Mouse (Mus musculus) cerebellum, adult 8-10 months (tissue): ENCODE measurements around the gene Sertad1.
"Not testable (repeated sequence)": the region's sequence is repeated elsewhere in the genome, so short reads cannot be mapped to it uniquely, and the experiment has no call there.

Source experiments
- DNase-seq: peaks from one replicate; pipeline ENCODE4 v3.0.0; 2022

The Sertad1 gene

DNA sequence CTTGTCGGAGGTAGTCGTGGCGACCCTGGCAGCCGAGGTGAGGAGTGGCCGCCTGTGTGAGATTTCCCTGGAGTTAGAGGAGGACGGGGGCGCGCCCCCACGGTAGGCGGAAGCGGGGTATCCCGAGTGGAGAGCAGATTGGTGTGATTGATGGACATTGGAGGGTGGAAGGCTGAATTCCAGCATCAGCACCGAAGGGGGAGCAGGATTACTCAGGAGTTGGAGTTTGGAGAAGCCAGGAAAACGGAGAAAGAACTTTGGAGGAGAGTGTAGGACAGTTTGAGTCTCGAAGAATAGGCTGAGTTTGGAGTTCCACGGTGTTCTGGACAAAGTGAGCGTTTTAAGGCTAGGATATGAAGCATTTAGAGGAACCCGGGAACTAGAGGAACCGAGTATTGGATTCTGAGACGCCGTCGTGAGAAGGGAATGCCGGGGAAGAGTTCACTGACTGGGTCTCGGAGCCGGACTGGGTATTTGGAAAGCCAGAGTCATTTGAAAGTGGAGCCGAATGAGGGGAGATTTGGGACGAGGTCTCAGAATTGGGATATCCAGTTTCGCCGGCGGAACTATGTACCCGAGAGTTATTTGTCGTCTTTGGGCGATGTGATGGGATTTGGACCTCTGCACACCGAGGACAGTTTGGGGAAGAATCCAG is 12.7 kb upstream of the Sertad1 start:
- DNase-seq = no peak

DNA sequence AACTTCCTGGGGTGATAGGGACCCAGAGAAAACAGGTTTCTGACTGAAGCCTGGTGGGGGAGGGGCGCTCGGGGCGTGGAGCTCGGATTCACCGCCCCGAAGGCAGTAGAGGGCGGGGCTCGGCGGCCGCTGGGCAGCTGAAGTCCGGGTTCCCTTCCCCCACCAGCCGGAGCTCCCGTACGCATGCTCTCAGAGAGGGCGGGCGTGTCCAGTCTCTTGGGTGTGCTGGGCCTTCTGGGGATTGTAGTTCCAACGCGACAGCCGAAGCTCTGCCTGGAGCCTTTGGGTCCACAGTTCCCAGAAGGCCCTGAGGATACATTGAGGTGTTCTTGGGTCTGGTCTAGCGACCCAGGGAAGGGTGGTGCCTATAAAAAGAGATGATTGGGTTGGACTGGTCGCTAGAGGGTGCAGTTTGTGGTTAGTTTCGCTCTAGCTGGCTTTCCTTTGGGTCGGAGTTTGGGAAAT is 12.2 kb upstream of the Sertad1 start:
- DNase-seq = peak; percentile 95

DNA sequence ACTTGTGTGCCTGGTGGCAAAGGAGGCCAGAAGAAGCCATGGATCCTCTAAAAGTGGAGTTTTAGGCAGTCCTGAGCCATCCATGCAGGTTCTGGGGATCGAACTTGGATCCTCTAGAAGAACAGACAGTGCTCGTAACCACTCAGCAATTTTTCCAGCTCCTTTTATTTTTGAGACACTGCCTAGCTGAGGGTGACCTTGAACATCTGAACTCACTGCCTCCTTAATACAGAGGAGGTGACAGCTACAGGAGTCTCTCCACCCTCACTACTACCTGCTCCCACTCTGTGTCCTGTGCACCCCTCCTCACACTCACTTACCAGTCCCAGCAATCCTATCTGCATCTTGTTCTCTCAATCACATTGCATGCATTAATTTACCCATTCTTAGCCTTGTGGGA is 11.1 kb upstream of the Sertad1 start:
- peak; percentile 37 for DNase-seq

DNA sequence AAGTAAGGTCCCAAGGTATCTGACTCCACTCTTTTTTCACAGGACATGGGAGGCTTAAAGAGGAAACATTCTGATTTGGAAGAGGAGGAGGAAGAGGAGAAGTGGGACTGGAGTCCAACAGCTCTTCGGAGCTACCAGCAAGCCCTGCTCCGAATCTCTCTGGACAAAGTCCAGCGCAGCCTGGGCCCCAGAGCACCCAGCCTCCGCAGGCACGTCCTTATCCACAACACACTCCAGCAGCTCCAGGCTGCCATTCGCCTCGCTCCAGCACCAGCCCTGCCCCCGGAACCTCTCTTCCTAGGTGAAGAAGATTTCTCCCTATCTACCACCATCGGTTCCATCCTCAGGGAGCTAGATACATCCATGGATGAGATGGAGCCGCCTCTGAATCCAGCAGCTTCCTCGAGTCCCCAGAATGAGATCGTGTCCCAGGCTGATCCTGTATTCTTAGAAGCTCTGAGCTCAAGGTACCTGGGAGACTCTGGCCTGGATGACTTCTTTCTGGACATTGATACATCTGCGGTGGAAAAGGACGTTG is 10.5 kb upstream of the Sertad1 start:
- no peak for DNase-seq

DNA sequence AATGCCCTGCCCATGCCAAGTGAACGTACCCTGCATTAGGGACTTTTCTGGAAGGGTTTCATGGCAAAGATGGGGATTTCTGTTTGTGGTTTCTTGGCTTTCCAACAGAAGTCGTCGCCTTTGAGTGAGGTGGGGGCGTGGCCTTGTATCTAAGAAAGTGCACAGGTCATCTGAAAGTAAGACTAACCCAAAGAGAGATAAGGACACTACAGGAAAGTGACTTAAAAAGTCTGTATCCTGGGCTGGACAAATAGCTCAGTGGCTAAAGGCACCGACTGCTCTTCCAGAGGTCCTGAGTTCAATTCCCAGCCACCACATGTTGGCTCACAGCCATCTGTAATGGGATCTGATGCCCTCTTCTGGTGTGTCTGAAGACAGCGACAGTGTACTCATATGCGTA is 8.1 kb upstream of the Sertad1 start:
- no peak for DNase-seq

DNA sequence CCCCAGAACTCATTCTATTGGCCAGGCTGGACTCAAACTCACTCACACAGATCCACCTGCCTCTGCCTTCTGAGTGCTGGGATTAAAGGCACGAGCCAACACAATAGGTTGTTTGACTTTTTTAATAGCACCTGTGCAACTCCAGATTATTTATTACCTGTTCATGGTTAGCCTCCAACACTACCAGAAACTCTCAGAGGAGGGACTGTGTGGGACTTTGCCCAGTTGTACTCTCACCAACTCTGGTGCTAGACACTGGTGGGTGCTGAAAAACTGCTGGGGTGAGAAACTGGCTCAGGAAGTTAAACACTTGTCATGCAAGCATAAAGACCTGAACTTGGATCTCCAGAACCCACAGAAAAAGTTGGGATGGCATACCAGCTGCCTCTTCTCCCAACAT is 7.0 kb upstream of the Sertad1 start:
- no peak for DNase-seq

DNA sequence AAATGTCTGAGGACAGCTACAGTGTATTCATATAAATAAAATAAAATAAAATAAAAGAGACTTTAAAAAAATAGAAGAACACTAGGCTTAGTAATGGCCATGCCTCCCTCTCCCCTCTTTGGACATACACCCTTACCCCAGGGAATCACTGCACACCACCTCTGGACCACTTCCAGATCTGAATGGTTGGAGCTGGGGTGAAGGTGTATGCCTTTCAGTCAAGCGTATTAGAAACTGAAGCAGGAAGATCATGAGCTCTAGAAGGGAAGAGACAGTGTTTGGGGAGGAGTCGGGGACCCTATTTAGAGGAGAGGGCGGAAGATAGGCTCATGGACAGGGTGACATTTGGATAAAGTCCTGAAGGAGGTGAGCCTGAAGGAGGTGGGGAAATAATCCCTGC is 6.2 kb upstream of the Sertad1 start:
- no peak for DNase-seq

GRCm38 (mm10) chr7:27480927-27481626 is 5.6 kb upstream of the Sertad1 start:
- peak; percentile 35 for DNase-seq

- DNase-seq = peak; percentile 76
These were observed 5.1 kb upstream of the Sertad1 start for GRCm38 (mm10) chr7:27481627-27481969.

- peak; percentile 13 for DNase-seq
These were observed 2.9 kb upstream of the Sertad1 start for GRCm38 (mm10) chr7:27483860-27484259.

DNA sequence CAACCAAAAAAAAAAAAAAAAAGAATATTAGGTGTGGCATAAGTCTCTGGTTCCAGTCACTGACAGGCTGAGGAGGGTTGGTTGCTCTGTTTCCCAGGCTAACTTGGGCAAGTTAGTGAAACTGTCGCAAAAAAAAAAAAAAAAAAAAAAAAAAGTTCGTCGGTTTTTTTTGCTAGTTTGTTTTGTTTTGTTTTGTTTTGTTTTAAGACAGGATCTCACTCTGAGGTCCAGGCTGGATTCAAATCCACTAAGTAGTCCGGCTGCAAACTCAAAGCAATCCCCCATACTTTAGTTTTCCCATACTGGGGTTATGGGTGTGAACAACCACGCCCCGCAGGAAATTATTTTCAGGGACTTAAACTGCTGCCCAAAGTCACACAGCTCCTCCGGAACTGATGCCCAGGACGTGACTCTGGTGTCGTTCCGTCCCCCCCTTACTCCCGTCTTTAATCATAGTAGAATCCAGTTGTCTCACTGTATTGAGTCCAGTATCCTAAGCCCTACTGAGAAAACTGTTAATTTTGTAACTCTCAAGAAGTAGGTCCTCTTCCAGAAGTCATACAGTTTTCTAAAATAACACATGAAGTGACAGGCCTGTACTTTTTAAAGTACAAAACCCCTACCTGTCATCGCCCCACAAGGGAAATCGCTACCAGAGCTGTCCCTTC is 474 bp upstream of the Sertad1 start:
- DNase-seq = no peak

- DNase-seq = peak; percentile 53
These were observed 1.1 kb downstream of the Sertad1 start for GRCm38 (mm10) chr7:27487740-27488268.

DNA sequence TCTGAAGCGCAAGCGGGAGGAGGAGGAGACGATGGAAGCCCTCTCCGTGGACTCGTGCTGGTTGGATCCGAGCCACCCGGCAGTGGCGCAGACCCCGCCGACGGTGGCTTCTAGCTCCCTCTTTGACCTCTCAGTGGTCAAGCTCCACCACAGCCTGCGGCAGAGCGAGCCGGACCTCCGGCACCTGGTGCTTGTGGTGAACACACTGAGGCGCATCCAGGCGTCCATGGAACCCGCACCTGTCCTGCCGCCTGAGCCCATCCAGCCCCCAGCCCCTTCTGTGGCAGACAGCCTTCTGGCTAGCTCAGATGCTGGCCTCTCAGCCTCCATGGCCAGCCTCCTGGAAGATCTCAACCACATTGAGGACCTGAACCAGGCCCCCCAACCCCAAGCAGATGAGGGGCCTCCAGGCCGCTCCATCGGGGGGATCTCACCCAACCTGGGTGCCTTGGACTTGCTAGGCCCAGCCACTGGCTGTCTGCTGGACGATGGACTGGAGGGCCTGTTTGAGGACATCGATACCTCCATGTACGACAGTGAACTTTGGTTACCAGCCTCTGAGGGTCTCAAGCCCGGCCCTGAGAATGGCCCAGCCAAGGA is 2.7 kb downstream of the Sertad1 start:
- no peak for DNase-seq

DNA sequence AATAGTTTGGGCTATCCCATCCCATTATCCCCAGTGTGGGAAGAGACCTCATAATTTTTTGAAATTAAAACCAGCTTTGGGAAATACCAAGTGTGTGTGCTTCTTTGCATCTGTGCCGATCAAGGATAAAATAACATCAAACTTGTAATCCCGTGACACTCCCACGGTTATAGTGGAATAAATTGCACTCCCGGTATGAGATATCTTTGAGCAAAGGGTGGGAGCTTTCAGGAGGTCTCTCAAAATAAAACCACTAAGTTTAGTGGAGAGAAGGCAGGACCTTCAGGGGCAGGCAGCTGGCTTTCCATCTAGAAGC is 3.5 kb downstream of the Sertad1 start:
- no peak for DNase-seq

- DNase-seq = peak; percentile 89
These were observed 4.0 kb downstream of the Sertad1 start for GRCm38 (mm10) chr7:27490543-27491329.

GRCm38 (mm10) chr7:27491856-27492255 is 5.1 kb downstream of the Sertad1 start:
- DNase-seq = no peak

DNA sequence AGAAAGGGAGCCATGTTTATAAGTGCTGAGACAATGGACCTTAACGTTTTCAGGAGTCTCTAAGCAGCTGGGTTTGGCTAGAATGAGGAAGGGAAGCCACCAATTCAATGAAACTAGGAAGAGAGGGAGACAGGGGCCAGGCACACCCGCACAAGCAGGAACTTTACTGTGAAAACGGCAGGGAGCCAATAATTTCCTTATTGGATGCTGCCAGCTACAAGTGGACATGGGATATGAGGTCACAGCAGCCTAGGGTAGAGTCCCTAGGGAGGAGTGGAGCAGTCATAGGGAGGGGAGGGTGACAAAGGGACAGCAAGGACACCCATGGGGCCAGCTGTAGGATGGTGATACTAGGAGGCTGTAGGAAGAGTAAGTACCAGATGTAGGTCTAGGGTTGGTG is 6.3 kb downstream of the Sertad1 start:
- DNase-seq = no peak

DNA sequence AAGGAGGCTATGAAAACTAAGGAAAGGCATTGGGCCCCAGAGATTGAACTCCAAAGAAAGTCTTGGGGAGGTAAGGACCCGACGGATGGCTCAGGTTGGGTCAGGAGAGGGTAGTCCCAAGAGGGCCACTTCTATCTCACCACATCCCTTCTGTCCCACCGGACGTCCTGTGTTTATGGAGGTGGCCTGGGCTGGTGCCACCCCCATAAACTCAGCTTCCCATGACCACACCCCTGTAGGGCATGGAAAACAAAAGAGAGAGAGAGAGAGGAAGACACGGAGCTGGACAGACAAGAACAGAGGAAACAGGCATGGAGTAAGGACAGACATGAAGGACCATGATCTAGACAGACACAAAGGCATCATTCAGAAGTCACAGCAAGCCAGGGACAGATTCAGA is 6.7 kb downstream of the Sertad1 start:
- DNase-seq = no peak

GRCm38 (mm10) chr7:27494659-27495367 is 8.1 kb downstream of the Sertad1 start:
- DNase-seq = not testable (repeated sequence)

GRCm38 (mm10) chr7:27499036-27499435 is 12.3 kb downstream of the Sertad1 start, which contains the start of gene Prx:
Gene Prx, plus strand, starts transcription at chr7:27499324.
- no peak for DNase-seq

DNA sequence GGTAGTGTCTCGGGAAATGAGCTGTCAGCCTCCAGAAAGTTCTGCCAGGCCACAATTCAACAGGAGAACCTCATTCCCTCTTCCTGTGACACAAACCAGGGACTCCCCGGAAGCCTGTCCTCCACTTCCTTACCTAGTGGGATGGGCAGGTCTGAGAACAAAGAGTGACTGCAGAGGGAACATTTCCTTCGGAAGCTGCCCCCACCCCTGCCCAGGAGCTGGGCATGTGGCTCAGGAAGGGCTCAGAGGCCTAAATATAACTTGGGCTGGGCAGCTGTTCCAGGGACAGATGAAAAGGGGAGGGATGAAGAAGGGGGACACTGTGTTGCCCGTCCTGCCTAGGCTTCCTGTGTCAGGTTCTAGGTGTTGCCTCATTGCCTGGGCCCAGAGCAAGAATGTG is 14.9 kb downstream of the Sertad1 start:
- no peak for DNase-seq
